Mouse (Mus musculus) lung, postnatal 14 days (tissue): ENCODE measurements at regions not wholly inside any gene's neighbourhood (a gene's known extent, or its start where the extent isn't known, plus 50 kb on each side); places are given as distances from the start of the nearest gene placed in this dataset.
"Not testable (repeated sequence)": the region's sequence is repeated elsewhere in the genome, so short reads cannot be mapped to it uniquely, and the experiment has no call there.

Source experiments
- DNase-seq: peaks from one replicate; pipeline ENCODE4 v3.0.0; 2021

DNA sequence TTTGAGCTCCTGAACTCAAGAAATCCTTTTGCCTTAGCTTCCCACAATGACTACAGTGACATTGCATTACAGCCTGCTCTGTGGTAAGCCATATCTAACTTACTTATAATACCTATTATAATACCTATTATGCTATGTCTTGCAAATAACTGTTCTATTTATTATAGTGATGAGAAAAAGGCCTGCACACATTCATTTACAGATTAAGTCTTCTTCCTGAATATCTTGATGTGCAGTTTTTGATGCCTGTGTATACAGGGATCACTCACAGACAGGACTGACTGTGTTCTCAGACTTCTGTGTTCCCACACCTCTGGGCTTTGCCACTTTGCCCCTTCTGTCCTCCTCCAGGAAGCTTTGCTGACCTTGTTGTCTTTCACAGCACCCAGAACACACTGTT is 102.8 kb upstream of the Dlg1 start:
- no peak for DNase-seq

DNA sequence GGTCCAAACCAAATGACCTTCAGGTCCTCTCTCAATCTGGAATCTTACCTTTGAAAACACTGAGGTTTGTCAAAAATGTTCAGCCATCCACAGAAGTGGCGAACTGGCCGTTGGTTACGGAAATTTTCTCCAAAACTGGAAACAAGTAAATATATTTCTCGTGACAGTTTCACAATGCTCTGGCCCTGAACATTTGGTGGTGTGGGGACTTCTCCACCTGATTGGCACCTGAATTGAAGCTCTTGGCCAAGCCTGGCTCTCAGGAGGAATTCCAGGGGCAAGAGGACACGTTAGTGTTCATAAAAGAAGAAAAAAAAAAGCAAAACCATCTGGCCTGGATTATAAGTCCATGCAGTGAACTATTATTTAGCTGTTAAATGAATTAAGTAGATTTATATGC is 98.3 kb upstream of the Dlg1 start:
- no peak for DNase-seq

DNA sequence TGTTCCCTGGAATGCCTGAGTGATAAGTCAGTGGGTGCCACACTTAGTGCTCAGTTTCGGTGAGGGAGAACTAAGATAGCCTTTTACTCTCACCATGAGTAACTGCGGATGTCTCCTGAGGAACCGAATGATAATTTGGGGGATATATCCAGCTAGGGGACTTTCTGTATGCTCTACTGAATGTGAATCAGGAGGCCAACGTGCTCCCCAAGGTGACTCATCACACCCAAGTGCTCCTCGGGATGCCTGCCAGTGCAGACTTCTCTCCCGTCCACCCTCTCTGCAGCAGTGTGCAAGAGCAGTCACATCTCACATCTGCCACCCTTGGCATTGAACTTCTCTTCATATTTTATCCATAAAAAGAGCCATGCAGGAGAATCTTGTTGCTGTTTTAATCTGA is 94.9 kb upstream of the Dlg1 start:
- DNase-seq = no peak

DNA sequence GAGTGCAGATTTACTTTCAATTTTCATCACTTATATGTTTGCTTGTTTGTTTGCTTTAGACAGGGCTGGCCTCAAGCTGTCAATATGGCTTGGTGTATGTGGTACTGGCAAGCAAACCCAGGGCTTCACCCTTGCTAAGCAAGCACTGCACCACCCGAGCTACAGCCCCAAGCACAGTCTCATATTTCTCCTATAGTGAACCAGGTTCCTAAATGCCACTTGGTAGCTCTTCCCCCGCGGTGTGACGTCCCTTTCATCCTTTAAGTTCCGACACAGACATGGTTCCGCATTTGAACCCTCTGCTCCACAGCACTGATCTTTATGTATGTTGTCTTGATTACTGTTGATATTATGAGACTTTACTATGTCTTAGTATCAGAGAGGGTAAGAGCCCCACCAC is 93.4 kb upstream of the Dlg1 start:
- DNase-seq = no peak

DNA sequence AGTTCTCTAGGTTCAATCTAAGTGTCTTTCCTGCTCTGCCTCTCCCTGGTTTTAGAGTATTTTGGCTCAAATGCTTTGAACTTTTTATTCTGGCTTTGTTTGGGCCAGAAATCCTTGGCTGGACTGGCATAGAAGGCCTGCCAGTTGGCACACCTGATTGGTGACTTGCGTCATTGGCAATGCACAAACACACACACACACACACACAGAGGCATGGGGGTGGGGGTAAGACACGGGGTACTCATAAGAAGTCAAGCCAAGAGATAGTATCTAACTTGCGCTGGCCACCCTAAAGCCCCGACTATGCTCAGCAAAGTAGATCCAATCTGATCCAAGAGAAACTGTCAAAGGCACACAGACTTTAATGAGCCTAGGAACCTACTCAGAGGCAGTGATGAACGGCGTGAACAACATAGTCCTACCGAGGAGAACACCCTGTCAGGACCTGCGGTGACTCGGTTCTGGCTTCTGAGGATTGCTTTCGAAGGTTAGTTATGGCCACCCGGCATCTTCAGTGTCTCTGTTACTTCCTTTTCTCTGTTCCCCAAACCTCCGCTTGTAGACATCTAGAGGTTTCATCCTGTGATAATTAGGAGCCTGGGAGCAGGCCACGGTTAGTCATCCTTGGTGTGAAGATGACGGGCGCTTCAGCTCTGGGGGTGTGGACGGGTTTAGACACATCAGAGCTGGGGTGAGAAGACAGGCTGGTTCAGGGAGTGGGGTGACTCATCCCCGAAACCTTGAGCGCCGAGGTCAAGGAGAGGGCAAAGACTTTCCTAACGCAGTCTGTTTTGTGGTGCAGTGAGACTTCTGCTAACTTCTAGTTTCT is 92.7 kb upstream of the Dlg1 start:
- no peak for DNase-seq

DNA sequence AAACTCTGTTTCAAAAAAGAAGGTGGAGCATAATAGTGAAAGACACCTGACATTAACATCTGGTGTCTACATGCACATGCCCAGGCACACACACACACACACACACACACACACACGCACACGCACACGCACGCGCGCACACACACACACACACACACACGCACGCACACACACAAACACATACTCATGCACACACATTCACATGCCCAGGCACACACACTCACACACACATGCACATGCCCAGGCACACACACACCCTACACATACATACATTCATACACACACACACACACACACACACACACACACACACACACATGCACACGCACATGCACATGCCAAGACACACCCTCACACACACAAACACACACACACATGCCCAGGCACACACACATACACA is 89.4 kb upstream of the Dlg1 start:
- not testable (repeated sequence) for DNase-seq

DNA sequence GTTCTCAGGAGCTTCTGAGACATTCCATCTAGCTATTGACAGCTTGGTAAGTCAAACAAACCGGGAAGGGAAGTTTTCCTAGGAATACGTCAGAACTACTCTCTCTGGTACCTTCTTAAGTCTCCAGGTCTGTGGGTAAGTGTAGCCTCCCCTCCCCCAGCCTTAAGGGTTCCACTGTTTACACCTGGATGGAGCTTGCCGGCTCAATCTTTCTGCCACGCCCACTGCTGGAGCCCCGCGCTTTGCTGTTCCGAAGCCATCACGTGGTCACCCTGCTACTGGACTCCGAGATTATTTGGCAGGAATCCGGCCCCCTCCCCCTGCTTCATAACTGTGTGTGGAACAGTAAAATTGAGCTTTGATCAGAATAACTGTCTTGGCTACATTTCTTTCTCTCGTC is 87.6 kb upstream of the Dlg1 start:
- peak; percentile 52 for DNase-seq

DNA sequence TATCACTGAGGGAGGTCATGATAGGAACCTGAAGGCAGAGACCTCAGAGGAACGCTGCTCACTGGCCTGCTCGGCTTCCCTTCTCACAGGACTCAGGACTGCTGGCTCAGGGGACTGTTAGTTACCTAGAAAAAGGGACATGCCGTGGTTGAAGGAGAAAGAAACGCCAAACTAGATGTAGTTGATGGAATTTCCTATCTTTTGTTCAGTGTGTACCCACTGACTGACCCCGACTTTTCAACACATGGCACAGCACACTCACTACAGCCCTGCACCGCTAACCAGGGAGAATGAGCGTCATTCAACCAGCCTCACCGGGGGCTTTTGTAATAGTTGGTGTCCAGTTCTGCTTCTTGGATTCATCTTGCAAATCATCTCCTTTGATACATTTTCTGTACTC is 86.8 kb upstream of the Dlg1 start:
- no peak for DNase-seq

DNA sequence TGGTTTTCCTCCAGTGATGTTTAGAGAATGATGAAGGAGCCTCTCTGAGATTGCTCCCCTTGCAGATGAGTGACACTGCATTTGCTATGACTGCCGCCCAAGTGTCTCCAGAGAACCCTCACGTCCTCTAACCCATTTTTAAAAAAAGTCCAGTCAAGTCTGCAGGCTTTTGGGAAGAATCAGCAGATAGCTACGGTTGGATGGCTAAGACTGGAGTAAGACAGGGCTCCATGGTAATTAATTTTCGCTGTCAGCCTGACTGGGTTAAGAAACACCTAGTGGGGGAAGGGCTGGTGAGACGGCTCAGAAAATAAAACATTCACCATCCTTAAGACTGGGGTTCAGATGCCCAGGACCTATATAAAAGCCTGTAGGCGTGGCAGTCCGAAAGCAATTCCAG is 85.9 kb upstream of the Dlg1 start:
- no peak for DNase-seq

DNA sequence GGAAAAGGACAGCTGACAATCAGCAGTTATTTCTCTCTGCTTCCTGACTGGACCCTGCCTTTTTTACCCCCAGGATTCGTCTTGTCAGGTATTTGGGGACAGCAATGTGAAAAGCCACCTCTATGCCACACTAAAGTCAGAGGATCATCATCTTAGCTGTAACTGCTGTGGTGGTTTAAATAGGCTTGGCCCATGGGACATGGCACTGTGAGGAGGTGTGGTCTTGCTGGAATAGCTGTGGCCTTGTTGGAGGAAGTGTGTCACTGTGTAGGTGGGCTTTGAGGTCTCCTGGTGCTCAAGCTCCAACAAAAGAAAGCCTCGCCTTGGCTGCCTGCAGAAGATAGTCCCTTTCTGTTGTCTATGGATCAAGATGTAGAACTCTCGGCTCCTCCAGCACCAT is 83.9 kb upstream of the Dlg1 start:
- DNase-seq = no peak

DNA sequence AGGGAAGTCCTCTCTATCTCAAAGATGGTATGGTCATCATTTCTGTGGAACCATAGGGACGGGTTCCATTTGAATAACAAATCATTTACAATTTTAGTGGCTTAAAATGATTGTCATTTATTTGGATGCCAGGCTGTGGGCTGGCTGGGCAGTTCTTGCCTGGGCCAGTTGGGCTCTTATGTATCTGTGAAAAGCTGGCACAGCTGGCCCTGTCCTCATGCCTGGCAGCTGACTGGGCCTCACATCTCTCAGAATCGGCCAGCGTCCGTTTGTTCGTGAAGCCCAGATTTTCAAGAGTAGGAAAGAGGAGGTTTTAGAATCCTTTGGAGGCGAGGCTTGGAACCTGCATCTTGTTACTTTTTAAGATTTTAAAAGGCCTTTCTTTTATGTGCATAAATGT is 82.5 kb upstream of the Dlg1 start:
- DNase-seq = no peak

DNA sequence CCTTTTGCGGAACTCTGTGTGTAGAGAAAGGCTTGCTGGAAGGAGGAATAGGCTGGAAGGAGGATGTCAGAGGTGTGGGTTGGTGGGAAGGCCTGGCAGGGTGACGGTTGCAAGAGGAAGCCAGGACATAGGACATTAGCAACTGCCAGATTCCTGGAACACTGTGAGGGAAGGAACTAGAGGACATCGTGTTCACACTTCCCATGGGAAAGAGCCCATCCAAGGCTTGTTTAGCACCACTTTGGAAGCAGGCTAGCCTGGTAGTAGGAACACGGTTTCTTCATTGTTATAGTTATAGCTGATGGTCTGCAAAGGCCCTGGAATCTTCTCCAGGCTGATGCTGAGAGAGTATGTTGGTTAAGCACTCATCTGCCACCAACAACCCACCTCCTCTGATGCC is 80.4 kb upstream of the Dlg1 start:
- no peak for DNase-seq

DNA sequence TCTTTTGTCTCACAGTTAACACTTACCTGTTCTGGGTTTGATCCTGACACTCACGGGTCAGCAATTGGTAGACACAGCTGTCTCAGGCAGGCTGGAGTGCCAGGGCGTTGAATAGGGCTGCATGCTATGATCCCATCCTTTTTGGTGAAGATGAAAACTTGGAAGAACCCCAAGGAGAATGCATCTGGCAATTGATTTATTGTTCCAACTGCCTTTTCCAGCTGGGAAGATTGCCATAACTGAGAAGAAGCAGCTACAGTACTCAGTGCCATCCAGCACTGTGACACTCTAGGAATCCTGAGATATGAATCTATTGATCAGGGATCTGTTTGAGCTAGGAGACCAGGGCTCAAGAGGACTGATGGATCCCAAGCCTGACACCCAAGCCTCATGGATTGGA is 79.6 kb upstream of the Dlg1 start:
- no peak for DNase-seq

DNA sequence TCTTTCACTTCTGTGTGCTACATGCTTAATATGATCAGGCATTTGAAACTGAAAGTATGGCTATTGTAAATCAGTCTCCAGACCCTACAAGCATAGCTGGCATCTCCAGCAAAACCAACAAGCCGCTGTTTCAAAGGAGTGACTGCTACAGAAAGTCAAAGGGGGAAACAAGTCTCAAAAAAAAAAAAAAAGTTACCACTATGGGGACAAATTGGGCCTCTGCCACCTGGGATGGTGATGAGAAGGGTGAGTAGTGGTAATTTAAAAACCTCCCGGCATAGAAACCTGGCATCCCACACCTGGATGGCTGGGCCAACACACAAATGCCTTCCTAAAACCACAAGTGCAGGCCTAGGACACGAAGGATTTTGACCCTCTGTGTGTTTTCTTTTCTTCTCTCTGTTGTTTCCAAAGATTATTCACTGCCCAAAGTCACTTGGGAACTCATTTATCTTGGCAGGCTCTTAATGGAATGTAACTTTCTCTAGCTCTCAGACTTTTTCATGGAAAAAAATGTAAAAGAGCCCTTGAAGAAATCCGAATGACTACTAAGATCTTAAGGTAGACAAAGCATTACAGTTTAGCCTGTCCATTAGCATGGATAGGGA is 78.9 kb upstream of the Dlg1 start:
- no peak for DNase-seq

DNA sequence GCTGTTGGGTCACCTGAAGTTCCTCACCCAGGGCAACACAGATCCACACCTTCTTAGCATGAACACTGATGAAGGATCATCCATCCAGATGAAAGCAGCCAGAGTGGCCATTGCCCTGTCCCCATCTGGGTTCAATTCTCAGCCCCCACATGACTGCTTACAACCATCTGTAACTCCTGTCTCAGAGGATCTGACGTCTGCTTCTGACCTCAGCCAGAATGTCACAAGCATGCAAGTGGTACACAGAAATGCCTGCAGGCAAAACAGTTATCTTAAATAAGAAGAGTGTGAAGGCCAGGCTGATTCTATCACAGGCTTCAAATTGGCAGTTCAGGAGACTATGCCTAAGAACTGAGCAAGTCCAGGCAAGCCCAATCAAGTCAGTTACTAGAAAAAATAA is 76.2 kb upstream of the Dlg1 start:
- DNase-seq = no peak

DNA sequence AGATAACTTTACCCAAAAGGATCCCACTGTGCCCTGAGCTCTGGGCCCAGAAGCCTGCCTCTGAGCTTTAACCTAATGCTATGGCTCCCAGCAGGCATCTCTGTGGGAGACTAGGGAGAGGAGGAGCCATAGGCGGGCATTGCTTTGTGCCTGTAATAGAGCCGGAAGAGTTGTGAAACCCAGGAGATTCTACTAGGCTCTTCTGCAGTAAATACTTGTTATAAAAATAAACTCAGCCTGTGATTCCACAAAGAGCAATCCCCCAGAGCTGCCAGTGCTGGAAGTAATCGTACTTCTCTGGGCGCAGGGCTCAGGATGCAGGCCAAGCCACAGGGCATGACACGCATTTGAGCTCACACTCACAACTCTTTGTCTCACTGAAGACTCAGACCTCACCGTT is 73.7 kb upstream of the Dlg1 start:
- DNase-seq = no peak

DNA sequence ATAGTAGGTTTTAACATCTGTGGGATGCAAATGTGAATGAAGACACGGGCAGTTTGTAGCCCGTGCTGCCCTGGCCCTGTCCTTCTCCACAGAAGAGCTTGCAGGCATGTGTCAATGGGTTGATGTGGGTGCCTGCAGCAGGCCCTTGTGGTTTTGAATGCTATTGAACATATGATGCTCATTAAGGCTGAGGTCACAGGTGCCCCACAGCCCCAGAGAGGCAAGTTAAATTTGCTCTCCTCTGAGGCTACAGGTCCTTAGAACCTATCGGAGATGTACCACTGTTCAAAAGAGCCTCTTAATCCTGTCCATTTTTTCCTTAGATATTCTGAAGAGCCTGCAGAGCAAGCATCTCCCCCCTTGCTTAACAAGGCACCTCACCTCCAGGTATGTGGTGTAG is 71.7 kb upstream of the Dlg1 start:
- no peak for DNase-seq

DNA sequence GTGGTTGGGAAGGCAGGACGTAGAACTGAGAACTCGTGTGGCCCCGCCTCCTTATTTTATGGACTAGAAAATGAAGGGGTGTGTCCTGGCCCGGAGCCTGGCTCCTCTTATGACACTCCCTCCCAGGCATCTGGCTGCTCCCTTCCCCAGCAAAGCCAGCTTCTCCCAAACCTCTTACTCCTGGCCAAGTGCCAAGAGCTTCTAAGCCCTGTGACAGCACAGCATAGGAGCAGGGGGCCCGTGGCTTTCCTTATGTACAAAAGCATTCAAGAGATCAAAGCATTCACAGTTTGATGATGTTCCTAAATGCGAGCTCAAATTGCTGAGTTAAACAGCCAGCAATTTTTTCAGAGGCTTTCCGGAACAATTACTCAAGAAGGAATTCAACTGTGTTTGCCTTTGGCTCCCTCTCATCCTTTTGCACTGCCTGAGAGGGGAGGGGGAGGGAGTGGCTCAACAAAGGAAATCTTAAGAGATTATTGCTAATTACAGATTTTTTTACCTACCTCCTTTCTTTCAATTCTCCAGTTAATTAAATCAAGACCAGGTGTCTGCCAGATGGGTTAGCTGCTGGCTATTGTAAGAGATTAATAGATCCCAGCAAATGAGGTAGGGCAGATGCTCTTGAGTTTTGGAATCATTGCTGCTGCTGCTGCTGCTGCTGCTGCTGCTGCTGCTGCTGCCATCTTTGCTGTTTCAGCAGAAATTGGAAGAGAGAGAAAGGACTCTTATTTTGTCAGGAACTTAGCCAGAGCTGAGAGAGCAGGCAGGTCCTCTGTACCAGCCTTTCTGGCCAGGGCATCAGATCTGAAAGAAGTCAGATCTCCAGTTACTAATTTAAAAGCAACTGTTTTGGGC is 71.0 kb upstream of the Dlg1 start:
- DNase-seq = peak; percentile 70

DNA sequence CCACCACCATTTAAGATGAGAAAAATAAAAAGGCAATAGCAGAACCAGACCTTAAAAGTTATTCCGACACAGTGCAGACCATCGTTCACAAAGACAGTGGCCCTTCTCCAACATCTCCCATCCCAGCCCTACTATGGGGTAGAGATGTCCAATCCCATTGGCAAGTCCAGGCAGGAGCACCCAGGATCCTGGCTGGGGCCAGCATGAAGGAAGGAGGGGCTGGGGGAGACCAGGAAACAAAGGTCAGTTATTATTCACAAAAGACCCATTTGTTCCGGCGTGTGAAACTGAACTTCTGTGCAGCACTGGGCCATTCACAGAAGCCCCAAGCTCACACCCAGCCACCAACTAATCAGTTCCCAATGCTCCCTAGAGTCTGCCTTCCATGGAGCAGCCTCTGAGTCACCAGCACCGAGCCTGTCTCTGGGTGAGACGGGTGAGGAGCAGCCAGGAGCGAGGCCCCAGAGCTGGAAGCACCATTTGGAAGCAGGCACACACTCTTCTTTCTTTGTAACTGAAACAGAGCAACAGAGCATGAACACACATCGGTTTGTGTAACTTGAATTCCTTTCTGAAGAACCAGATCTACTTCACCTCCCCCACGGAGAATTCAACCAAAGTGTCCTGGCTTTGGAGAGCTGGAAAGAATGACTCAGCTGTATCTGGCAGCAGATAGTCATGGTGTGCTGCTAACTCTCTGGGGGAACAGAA is 70.1 kb upstream of the Dlg1 start:
- peak; percentile 34 for DNase-seq

DNA sequence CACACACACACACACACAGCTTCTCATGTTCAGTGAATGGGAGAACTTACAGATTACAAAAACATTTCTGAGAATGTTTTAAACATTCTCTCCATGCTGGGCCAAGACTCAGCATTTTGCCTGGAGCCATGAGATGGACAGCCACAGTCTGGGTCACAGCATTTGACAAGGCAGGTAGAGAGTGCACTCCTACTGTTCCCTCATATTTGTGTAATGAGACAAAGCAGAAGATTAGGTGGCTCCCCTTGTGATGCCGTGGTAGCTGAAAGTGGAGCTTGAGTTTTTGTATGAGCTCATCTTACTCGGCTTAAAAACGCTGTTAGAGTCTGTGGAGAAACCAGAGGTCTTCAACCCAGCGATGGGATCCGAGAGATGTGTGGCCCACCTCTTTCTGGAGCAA is 65.3 kb upstream of the Dlg1 start:
- no peak for DNase-seq

DNA sequence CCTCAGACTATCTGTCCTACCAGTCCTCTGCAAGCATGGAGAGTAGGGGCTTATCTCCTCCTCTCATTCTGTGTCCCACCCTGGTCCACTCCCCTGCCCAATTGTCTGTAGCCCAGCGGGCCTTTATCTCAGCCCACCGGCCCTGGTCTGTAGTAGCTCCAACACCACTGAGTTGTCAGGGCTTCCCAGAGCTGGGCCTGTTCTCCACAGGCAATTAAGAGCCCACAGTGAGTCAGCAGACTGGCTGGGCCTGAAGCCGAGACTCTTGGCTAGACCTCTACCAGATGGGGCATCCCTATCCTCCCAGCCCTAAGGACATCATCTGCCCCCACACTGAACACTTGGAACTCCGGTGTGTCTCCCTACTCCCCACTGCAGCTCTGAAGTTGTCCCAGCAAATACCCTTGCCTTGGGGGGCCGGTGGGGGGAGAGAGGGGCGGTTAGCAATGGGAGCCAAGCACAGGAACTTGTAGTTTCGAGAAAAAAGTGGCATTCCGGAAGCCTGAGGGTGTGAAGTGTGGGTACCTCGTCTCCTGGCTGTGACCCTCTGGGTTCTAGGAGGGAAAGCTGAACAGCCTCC is 64.7 kb upstream of the Dlg1 start:
- DNase-seq = no peak

DNA sequence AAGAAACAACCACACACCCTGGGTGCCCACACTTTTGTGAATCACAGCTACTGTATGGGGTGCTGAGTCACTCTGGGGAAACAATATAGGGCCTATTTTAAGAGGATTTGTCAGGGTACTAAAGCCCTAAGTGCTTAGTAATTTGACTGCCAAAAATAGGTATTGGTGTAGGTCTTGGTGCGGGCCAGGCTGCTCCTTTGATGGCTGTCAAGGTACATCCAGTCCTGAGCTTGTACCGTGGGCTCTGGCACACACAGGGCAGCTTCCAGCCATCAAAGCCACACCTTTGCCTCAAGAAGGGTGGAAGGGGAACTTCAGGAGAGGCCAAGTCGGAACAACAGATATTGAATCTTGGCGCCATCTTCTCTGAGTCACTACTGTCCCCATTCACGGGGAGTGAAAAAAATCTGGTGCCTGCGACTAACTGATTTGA is 64.2 kb upstream of the Dlg1 start:
- no peak for DNase-seq

DNA sequence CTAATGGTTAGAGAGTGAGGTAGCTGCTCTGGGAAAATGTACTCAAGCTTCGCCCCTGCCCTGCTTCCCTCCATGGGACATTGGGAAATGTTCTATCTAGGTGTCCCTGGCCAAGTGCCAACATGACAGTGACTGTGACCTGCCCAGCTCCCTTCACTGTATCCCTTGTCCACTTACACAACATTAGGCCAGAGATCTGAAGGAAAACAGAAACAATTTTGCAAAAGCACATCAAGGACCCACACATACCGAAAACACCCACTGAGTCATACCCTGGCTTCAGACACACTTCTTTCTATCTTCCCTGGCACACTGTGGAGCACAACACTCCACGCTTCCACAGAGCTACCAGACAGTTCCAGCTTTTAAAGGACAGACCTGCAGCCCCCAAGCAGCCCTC is 62.0 kb upstream of the Dlg1 start:
- DNase-seq = no peak
